In genomic region chr8:125669159-125669699, GRCm38 (mm10) we compare ENCODE assay signal across 9 mouse cellular contexts. TPM values are rescaled to one million over a fixed set of nuclear protein-coding genes. Genes with fewer than 3 reads are reported as not detected.
A peak's percentile ranks its signal among the peaks of the same experiment; 100 is the strongest.
DNase-seq lines count a peak whose midpoint lies in the region; ATAC-seq and TF ChIP-seq lines count a peak whose summit lies in the region.
"Had no signal": no experiment of that assay in that cellular context is flagged by ENCODE, and none has a peak within 500 bp of the region (broad histone marks: within the 10 kb centered on the region; RNA-seq: fewer than 3 reads in every experiment).

No protein-coding gene starts in this region.

- H3K9ac ChIP-seq in forebrain, embryonic 12.5 days = no peak overlapping the region
- H3K9ac ChIP-seq in intestine, postnatal 0 days (ENCODE audit: low read depth, low read length) = no peak overlapping the region
- no peak overlapping the region for H3K9ac ChIP-seq in neural tube, embryonic 12.5 days

- no peak for TF ChIP-seq CTCF in layer of hippocampus, adult 2 months (conservative IDR thresholded peaks at IDR 0.05)
- peak; percentile 17; the same call in 1 of the 2 replicates for TF ChIP-seq CTCF in intestine, postnatal 0 days (IDR thresholded peaks at IDR 0.05; ENCODE audit: low read depth)

- no peak for DNase-seq in layer of hippocampus, adult 2 months (ENCODE audit: low spot score in 2 of 2)
- no peak for DNase-seq in layer of hippocampus, postnatal 14 days (ENCODE audit: low spot score in 2 of 2)
- no peak for DNase-seq in ovary, adult 18-20 months (ENCODE audit: low spot score)
- no peak for DNase-seq in spleen, postnatal 4 days (ENCODE audit: low spot score in 2 of 2)

- H3K27me3 ChIP-seq in forebrain, embryonic 12.5 days = peaks cover 13% of the 10 kb centered on the region
- H3K27me3 ChIP-seq in intestine, postnatal 0 days (replicated peaks; ENCODE audit: control insufficient read depth, insufficient read depth, low read length) = no peaks in the 10 kb centered on the region
- no peaks in the 10 kb centered on the region for H3K27me3 ChIP-seq in neural tube, embryonic 12.5 days (replicated peaks)

- H3K4me2 ChIP-seq in forebrain, embryonic 12.5 days = peak overlapping the region; percentile 88
- H3K4me2 ChIP-seq in intestine, postnatal 0 days (replicated peaks; ENCODE audit: low read depth) = peak overlapping the region; percentile 79
- peak overlapping the region; percentile 89 for H3K4me2 ChIP-seq in neural tube, embryonic 12.5 days (replicated peaks)

- peak overlapping the region; percentile 82 for H3K27ac ChIP-seq in layer of hippocampus, adult 2 months
- H3K27ac ChIP-seq in forebrain, embryonic 12.5 days = no peak overlapping the region
- no peak overlapping the region for H3K27ac ChIP-seq in intestine, postnatal 0 days (ENCODE audit: low read depth, low read length)
- no peak overlapping the region for H3K27ac ChIP-seq in neural tube, embryonic 12.5 days
- H3K27ac ChIP-seq: macrophage had no signal

- peak; percentile 54 for ATAC-seq in forebrain, embryonic 12.5 days (ENCODE audit: low FRiP score)
- peak; percentile 15 for ATAC-seq in intestine, postnatal 0 days
- peak; percentile 25; the same call in 1 of the 2 replicates for ATAC-seq in neural tube, embryonic 12.5 days (ENCODE audit: low FRiP score, low read depth)
- no peak for ATAC-seq in megakaryocyte progenitor cell, adult 5-6 weeks (replicated peaks; ENCODE audit: poor library complexity)

- H3K4me3 ChIP-seq in layer of hippocampus, adult 2 months = peak overlapping the region; percentile 71
- H3K4me3 ChIP-seq in forebrain, embryonic 12.5 days (replicated peaks) = peak overlapping the region; percentile 65
- H3K4me3 ChIP-seq in intestine, postnatal 0 days (ENCODE audit: low read depth, low read length) = peak overlapping the region; percentile 51
- peak overlapping the region; percentile 60; the same call in 1 of the 2 replicates for H3K4me3 ChIP-seq in neural tube, embryonic 12.5 days

- peaks cover 15% of the 10 kb centered on the region for H3K36me3 ChIP-seq in forebrain, embryonic 12.5 days (replicated peaks)
- H3K36me3 ChIP-seq in intestine, postnatal 0 days (ENCODE audit: control insufficient read depth, insufficient read depth) = no peaks in the 10 kb centered on the region
- peaks cover 14% of the 10 kb centered on the region; the same call in 1 of the 2 replicates for H3K36me3 ChIP-seq in neural tube, embryonic 12.5 days

- WGBS in forebrain, embryonic 12.5 days = 81% methylated on average over 14 of the region's 14 CpGs
- 83% methylated on average over 14 of the region's 14 CpGs for WGBS in intestine, postnatal 0 days
- 80% methylated on average over 14 of the region's 14 CpGs for WGBS in neural tube, embryonic 12.5 days

- H3K9me3 ChIP-seq in forebrain, embryonic 12.5 days = peaks cover 31% of the 10 kb centered on the region
- peaks cover 12% of the 10 kb centered on the region; the same call in 1 of the 2 replicates for H3K9me3 ChIP-seq in intestine, postnatal 0 days (ENCODE audit: control insufficient read depth)
- peaks cover 22% of the 10 kb centered on the region for H3K9me3 ChIP-seq in neural tube, embryonic 12.5 days

- H3K4me1 ChIP-seq in forebrain, embryonic 12.5 days = peaks cover 26% of the 10 kb centered on the region
- 0 out of 2 replicates have a peak, but pooled peaks cover 4% of the 10 kb centered on the region for H3K4me1 ChIP-seq in intestine, postnatal 0 days (replicated peaks; ENCODE audit: control insufficient read depth, insufficient read depth, low read length)
- H3K4me1 ChIP-seq in neural tube, embryonic 12.5 days = peaks cover 6% of the 10 kb centered on the region

RNA-seq across cellular contexts. Expression of gene Map10, which starts 0.4 kb away (rescaled TPM):
- 1 to 10 TPM; 6.3 to 6.9 TPM for total RNA-seq in layer of hippocampus, adult 2 months (2021)
- total RNA-seq in layer of hippocampus, postnatal 14 days (2021) = 1 to 10 TPM; 4.2 TPM
- polyA plus RNA-seq in forebrain, embryonic 12.5 days (2016; fragmentation: Nextera tagmentation; extraction: Ambion mirVana) = 8.7 and 10.0 TPM in 2 replicates
- 2.4 and 3.0 TPM in 2 replicates for polyA plus RNA-seq in intestine, postnatal 0 days (2015; fragmentation: Nextera tagmentation; extraction: Ambion mirVana)
- 7.9 and 9.4 TPM in 2 replicates for polyA plus RNA-seq in neural tube, embryonic 12.5 days (2016; fragmentation: Nextera tagmentation; extraction: Ambion mirVana)
- total RNA-seq in megakaryocyte progenitor cell, adult 5-6 weeks (2015) = 1.2 and 1.3 TPM in 2 replicates
- total RNA-seq in megakaryocyte progenitor cell, adult 5-6 weeks (2017) = 1.1 and 1.3 TPM in 2 replicates
